Mouse (Mus musculus) thymus, adult 2 months (tissue): ENCODE results near the gene Vmn1r180. TPM values are rescaled to one million over a fixed set of nuclear protein-coding genes. Genes with fewer than 3 reads are reported as not detected.
"Not testable (repeated sequence)": the region's sequence is repeated elsewhere in the genome, so short reads cannot be mapped to it uniquely, and the experiment has no call there.

ENCODE experiments used
- DNase-seq: peaks from one replicate; pipeline ENCODE4 v3.0.0; 2021
- H3K27ac ChIP-seq: fragments of 200-500 bp; 2 replicates; pipeline ENCODE4 v1.5.1; 2012; ENCODE audit warnings: low read length, control low read depth; ENCODE audit not compliant: control insufficient read depth, insufficient read depth
- H3K27me3 ChIP-seq: fragments of 200-500 bp; 2 replicates; pipeline ENCODE4 v1.6.1; 2012; ENCODE audit warnings: mild to moderate bottlenecking, low read length, moderate library complexity, mixed read lengths; ENCODE audit not compliant: control insufficient read depth, insufficient read depth
- H3K36me3 ChIP-seq: fragments of 200-500 bp; 2 replicates; pipeline ENCODE4 v1.6.1; 2012; ENCODE audit warnings: mild to moderate bottlenecking, low read length, moderate library complexity; ENCODE audit not compliant: control insufficient read depth, insufficient read depth
- H3K4me1 ChIP-seq: fragments of 200-500 bp; replicated peaks from 2 replicates; pipeline ENCODE4 v1.6.1; 2012; ENCODE audit warnings: low read length; ENCODE audit not compliant: control insufficient read depth, insufficient read depth
- H3K4me3 ChIP-seq: fragments of 200-500 bp; 2 replicates; pipeline ENCODE4 v1.5.1; 2012; ENCODE audit warnings: mild to moderate bottlenecking, low read length, control low read depth, moderate library complexity; ENCODE audit not compliant: control insufficient read depth, insufficient read depth
- CTCF ChIP-seq: fragments of 200-500 bp; IDR thresholded peaks from 2 replicates; pipeline ENCODE4 v1.5.1; 2012; ENCODE audit warnings: mild to moderate bottlenecking, control low read depth, low read length, moderate library complexity, borderline replicate concordance; ENCODE audit not compliant: control insufficient read depth, poor library complexity, insufficient read depth; ENCODE audit errors: extremely low read depth
- POLR2A ChIP-seq: fragments of 200-500 bp; IDR thresholded peaks from 2 replicates; pipeline ENCODE4 v1.6.1; 2012; ENCODE audit warnings: mild to moderate bottlenecking, low read length, control low read depth, moderate library complexity; ENCODE audit not compliant: control insufficient read depth, poor library complexity, insufficient read depth; ENCODE audit errors: extremely low read depth
- WGBS: fragments of 180-500 bp; shearing (Covaris S2); methylation state at CpG from one replicate; pipeline ENCODE4 v1.1.7; 2018; 5-methylcytosine and 5-hydroxymethylcytosine counted together
- polyA plus RNA-seq: library from polyadenylated mRNA; depleted of rRNA; stranded (reverse); fragments of >200 nt; gene quantifications from 2 replicates; pipeline ENCODE4 v1.2.3, GENCODE M21; 2012; rRNA removed

Gene Vmn1r180
- not detected in 2 replicates for polyA plus RNA-seq

GRCm38 (mm10) chr7:23950332-23950731, at the start of gene Vmn1r180:
Vmn1r180 (plus strand) TSS chr7:23950632.
- DNase-seq: no peak
- H3K36me3 ChIP-seq: no peaks in the 10 kb centered on the region
- no peak within 1 kb of the TSS for H3K4me3 ChIP-seq
- TF ChIP-seq POLR2A (no peak), CTCF (no peak)
- no peak within 1 kb of the TSS for H3K27ac ChIP-seq
- no peaks in the 10 kb centered on the region for H3K4me1 ChIP-seq
- H3K27me3 ChIP-seq: no peaks in the 10 kb centered on the region

GRCm38 (mm10) chr7:23926678-23927077, 23.8 kb upstream of the Vmn1r180 start, which contains the start of gene Vmn1r179:
Vmn1r179 (plus strand) TSS chr7:23926978.
- 51% methylated on average over 2 of the region's 2 CpGs for WGBS
- no peaks in the 10 kb centered on the region for H3K4me1 ChIP-seq
- H3K4me3 ChIP-seq: no peak within 1 kb of the TSS
- H3K27me3 ChIP-seq: no peaks in the 10 kb centered on the region
- no peak within 1 kb of the TSS for H3K27ac ChIP-seq
- no peak for TF ChIP-seq CTCF
- TF ChIP-seq POLR2A: no peak
- H3K36me3 ChIP-seq: no peaks in the 10 kb centered on the region
- DNase-seq: no peak

- 34% methylated on average over 3 of the region's 3 CpGs for WGBS
- not testable (repeated sequence) for H3K27me3 ChIP-seq, H3K27ac ChIP-seq, H3K4me3 ChIP-seq, H3K36me3 ChIP-seq, H3K4me1 ChIP-seq
- DNase-seq: peak; percentile 4
Observed at GRCm38 (mm10) chr7:23968044-23968443, 17.6 kb downstream of the Vmn1r180 start.

- not testable (repeated sequence) for DNase-seq
- 88% methylated on average over 9 of the region's 9 CpGs for WGBS
Observed at GRCm38 (mm10) chr7:23974315-23974714, 23.9 kb downstream of the Vmn1r180 start, which contains the start of gene Vmn1r181. Vmn1r181 (plus strand) TSS chr7:23974615.

GRCm38 (mm10) chr7:24001391-24001790, 51.0 kb downstream of the Vmn1r180 start, which contains the start of gene V1rd19:
V1rd19 (plus strand) TSS chr7:24001691.
- TF ChIP-seq POLR2A (no peak), CTCF (no peak)
- Histone ChIP-seq H3K36me3 (no peaks in the 10 kb centered on the region), H3K4me1 (no peaks in the 10 kb centered on the region), H3K27ac (no peak within 1 kb of the TSS), H3K4me3 (no peak within 1 kb of the TSS), H3K27me3 (no peaks in the 10 kb centered on the region)
- no peak for DNase-seq
- 81% methylated on average over 2 of the region's 2 CpGs for WGBS

More at GRCm38 (mm10) chr7:23974315-23974714, 23.9 kb downstream of the Vmn1r180 start, which contains the start of gene Vmn1r181:
- not testable (repeated sequence) for H3K36me3 ChIP-seq, H3K27ac ChIP-seq, H3K4me1 ChIP-seq, H3K27me3 ChIP-seq, H3K4me3 ChIP-seq

Other genes with a start within 250 kb of the Vmn1r180 start
- not detected in 2 replicates for gene Vmn1r173, start 249.9 kb upstream of the Vmn1r180 start, polyA plus RNA-seq
- gene Vmn1r174, start 198.4 kb upstream of the Vmn1r180 start, polyA plus RNA-seq: not detected in 2 replicates
- not detected in 2 replicates for gene Vmn1r175, start 140.0 kb upstream of the Vmn1r180 start, polyA plus RNA-seq
- gene Vmn1r176, start 113.3 kb upstream of the Vmn1r180 start, polyA plus RNA-seq: not detected in 2 replicates
- not detected in 2 replicates for gene Vmn1r177, start 84.2 kb upstream of the Vmn1r180 start, polyA plus RNA-seq
- not detected in 2 replicates for gene Vmn1r178, start 58.6 kb upstream of the Vmn1r180 start, polyA plus RNA-seq
- gene Vmn1r179, start 23.7 kb upstream of the Vmn1r180 start, polyA plus RNA-seq: not detected in 2 replicates
- gene Vmn1r181, start 24.0 kb downstream of the Vmn1r180 start, polyA plus RNA-seq: not detected in 2 replicates
- not detected in 2 replicates for gene V1rd19, start 51.1 kb downstream of the Vmn1r180 start, polyA plus RNA-seq
- gene Vmn1r183, start 102.6 kb downstream of the Vmn1r180 start, polyA plus RNA-seq: not detected in 2 replicates
- gene Zfp180, start 131.3 kb downstream of the Vmn1r180 start, polyA plus RNA-seq: 27.0 and 27.9 TPM in 2 replicates
- 0.66 and 0.79 TPM in 2 replicates for gene Zfp112, start 161.7 kb downstream of the Vmn1r180 start, polyA plus RNA-seq
- gene Zfp235, start 183.5 kb downstream of the Vmn1r180 start, polyA plus RNA-seq: 7.8 and 12.6 TPM in 2 replicates
- gene Zfp114, start 224.4 kb downstream of the Vmn1r180 start, polyA plus RNA-seq: 0.34 and 0.40 TPM in 2 replicates